Mouse (Mus musculus) lung, embryonic 14.5 days (tissue): Measurements from ENCODE around the gene Gng3. TPM values are rescaled to one million over a fixed set of nuclear protein-coding genes. Genes with fewer than 3 reads are reported as not detected.

Source experiments
- ATAC-seq: fragments of 200-750 bp; cut with Nextera tagmentation; 2 replicates; pipeline ENCODE4 v1.8.0; 2017; ENCODE audit warnings: mild to moderate bottlenecking, moderate TSS enrichment, moderate library complexity; ENCODE audit not compliant: insufficient read depth
- DNase-seq: peaks from one replicate; pipeline ENCODE4 v3.0.0-alpha.2; 2015
- H3K27ac ChIP-seq: fragments of 300-500 bp; sonication (generic); 2 replicates; pipeline ENCODE4 v1.5.1; 2014; ENCODE audit warnings: low read depth, mild to moderate bottlenecking, moderate library complexity
- H3K27me3 ChIP-seq: fragments of 300-500 bp; sonication (generic); 2 replicates; pipeline ENCODE4 v1.6.1; 2014; ENCODE audit warnings: low read length, control low read depth; ENCODE audit not compliant: insufficient read depth
- H3K36me3 ChIP-seq: fragments of 300-500 bp; sonication (generic); 2 replicates; pipeline ENCODE4 v1.6.1; 2014; ENCODE audit warnings: control low read depth; ENCODE audit not compliant: insufficient read depth
- H3K4me1 ChIP-seq: fragments of 300-500 bp; sonication (generic); 2 replicates; pipeline ENCODE4 v1.6.1; 2014; ENCODE audit warnings: antibody characterized with exemption, control low read depth; ENCODE audit not compliant: insufficient read depth
- H3K4me2 ChIP-seq: fragments of 300-500 bp; sonication (generic); 2 replicates; pipeline ENCODE4 v1.6.1; 2014; ENCODE audit warnings: mild to moderate bottlenecking
- H3K4me3 ChIP-seq: fragments of 300-500 bp; sonication (generic); 2 replicates; pipeline ENCODE4 v1.5.1; 2014; ENCODE audit warnings: low read depth, low read length
- H3K9ac ChIP-seq: fragments of 300-500 bp; sonication (generic); 2 replicates; pipeline ENCODE4 v1.6.1; 2014
- H3K9me3 ChIP-seq: fragments of 300-500 bp; sonication (generic); 2 replicates; pipeline ENCODE4 v1.6.1; 2016; ENCODE audit warnings: low read depth, low read length, control low read depth
- CTCF ChIP-seq: IDR thresholded peaks from 2 replicates; pipeline ENCODE4 v1.5.1; 2016; ENCODE audit warnings: antibody characterized with exemption, low read depth
- WGBS: fragments of 180-500 bp; shearing (Covaris S2); extraction: QIAGEN DNeasy Blood & Tissue Kit; methylation state at CpG from one replicate; pipeline ENCODE4 v1.1.7; 2014; 5-methylcytosine and 5-hydroxymethylcytosine counted together
- polyA plus RNA-seq: library from polyadenylated mRNA; unstranded; fragments of >200 nt; fragmentation: Nextera tagmentation; extraction: Ambion mirVana; gene quantifications from 2 replicates; pipeline ENCODE4 v1.2.1, GENCODE M21; 2014

Gng3 gene
- polyA plus RNA-seq, 1 experiment from 2014 or later, result 2.1 TPM

DNA sequence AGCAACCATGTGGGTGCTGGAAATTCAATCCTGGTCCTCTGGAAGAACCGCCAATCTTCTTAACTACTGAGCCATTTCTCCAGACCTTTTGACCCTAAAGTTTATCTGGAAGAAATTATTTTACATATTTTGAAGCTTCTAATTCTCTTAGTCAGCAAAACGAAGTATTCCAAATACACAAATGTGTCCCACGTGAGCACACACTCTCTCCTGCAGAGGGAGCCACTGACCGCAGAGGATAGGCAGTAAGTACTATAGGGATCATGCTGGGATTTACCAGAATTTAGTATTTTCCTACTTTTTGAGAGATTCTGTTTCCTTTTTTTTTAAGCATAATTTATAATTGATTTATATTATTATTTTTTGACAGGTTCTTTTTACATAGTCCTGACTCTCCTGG lies 18.7 kb upstream of the Gng3 start:
- H3K27ac ChIP-seq, result no peak overlapping the region
- no peaks in the 10 kb centered on the region for H3K9me3 ChIP-seq
- H3K4me1 ChIP-seq, result no peaks in the 10 kb centered on the region
- peak; percentile 77 for DNase-seq
- no peak overlapping the region for H3K4me3 ChIP-seq
- WGBS, result 36% methylated on average over 4 of the region's 4 CpGs
- no peak for ATAC-seq
- no peaks in the 10 kb centered on the region for H3K27me3 ChIP-seq
- H3K36me3 ChIP-seq, result no peaks in the 10 kb centered on the region
- no peak overlapping the region for H3K9ac ChIP-seq
- TF ChIP-seq CTCF, result peak; percentile 68
- H3K4me2 ChIP-seq, result no peak overlapping the region

- Histone ChIP-seq H3K9me3 (no peaks in the 10 kb centered on the region), H3K27ac (no peak overlapping the region), H3K27me3 (no peaks in the 10 kb centered on the region), H3K4me3 (no peak overlapping the region), H3K36me3 (no peaks in the 10 kb centered on the region), H3K4me1 (0 out of 2 replicates have a peak, but pooled peaks cover 7% of the 10 kb centered on the region), H3K9ac (no peak overlapping the region), H3K4me2 (no peak overlapping the region)
- no peak for DNase-seq
- ATAC-seq, result no peak
- WGBS, result 80% methylated on average over 3 of the region's 3 CpGs
- TF ChIP-seq CTCF, result no peak
Measured at GRCm38 (mm10) chr19:8853117-8853516, 14.1 kb upstream of the Gng3 start.

DNA sequence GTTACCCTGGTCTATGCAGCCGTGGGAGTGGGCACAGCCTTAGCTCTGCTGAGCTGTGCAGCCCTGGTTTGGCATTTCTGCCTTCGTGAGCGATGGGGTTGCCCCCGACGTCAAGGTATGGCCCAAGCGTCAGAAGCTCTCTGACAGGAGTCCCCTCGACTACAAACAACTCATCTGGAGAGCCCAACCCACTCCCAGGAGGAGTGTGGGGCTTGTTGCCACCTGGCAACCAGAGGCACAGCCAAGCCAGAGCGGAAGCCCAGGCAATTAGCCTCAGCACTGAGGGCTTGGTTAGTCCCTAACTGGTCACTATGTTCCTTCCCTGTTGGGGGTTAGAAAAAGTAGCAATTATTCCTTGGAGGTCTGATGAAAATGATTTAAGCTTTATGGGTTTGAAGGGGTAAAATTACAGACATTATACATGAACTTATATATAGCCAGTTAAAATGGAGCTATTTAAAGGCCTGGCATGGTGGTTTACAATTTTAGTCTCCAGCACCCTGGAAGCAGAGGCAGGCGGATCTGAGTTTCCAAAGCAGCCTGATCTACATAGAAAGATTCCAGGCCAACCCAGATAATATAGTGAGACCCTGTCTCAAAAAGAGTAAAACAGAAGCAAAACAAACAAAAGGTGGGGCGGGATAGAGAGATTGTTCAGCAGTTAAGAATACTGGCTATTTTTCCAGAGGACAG lies 13.4 kb upstream of the Gng3 start:
- 0 out of 2 replicates have a peak, but pooled peaks cover 7% of the 10 kb centered on the region for H3K4me1 ChIP-seq
- peaks cover 5% of the 10 kb centered on the region; the same call in 1 of the 2 replicates for H3K36me3 ChIP-seq
- no peaks in the 10 kb centered on the region for H3K9me3 ChIP-seq
- no peak for TF ChIP-seq CTCF
- no peak overlapping the region for H3K9ac ChIP-seq
- no peaks in the 10 kb centered on the region for H3K27me3 ChIP-seq
- DNase-seq (no peak), ATAC-seq (no peak)
- H3K4me3 ChIP-seq, result no peak overlapping the region
- 47% methylated on average over 10 of the region's 10 CpGs for WGBS
- H3K4me2 ChIP-seq, result no peak overlapping the region
- H3K27ac ChIP-seq, result no peak overlapping the region

DNA sequence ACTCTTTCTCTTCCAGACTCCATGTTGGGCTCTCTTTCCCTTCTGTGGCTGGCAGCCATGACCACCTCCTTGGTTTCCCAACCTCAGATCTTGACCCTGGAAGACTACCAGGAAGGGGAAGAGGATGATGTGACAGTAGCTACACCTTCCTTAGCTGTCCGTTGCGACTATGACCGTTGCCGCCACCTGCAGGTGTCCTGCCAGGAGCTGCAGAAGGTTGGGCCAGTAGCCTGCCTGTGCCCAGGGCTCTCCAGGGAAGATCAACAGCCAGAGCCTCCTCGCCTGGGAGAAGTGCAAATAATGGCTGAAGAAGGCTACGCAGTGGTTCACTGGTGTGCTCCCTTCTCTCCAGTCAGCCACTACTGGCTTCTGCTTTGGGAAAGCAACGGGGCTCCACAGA lies 12.6 kb upstream of the Gng3 start:
- H3K4me3 ChIP-seq, result no peak overlapping the region
- peaks cover 12% of the 10 kb centered on the region; the same call in 1 of the 2 replicates for H3K36me3 ChIP-seq
- no peak overlapping the region for H3K27ac ChIP-seq
- ATAC-seq (no peak), DNase-seq (no peak)
- no peaks in the 10 kb centered on the region for H3K27me3 ChIP-seq
- WGBS, result 37% methylated on average over 7 of the region's 7 CpGs
- 0 out of 2 replicates have a peak, but pooled peaks cover 7% of the 10 kb centered on the region for H3K4me1 ChIP-seq
- H3K9me3 ChIP-seq, result no peaks in the 10 kb centered on the region
- no peak overlapping the region for H3K4me2 ChIP-seq
- H3K9ac ChIP-seq, result no peak overlapping the region
- TF ChIP-seq CTCF, result peak; percentile 23; the same call in 1 of the 2 replicates

- ATAC-seq, result peak; percentile 87
- peak within 1 kb of the TSS; percentile 20; the same call in 1 of the 2 replicates for H3K9ac ChIP-seq
Measured at GRCm38 (mm10) chr19:8850402-8850901, 11.5 kb upstream of the Gng3 start, which contains the start of gene Lrrn4cl. Gene Lrrn4cl (plus strand): TSS chr19:8850768.

DNA sequence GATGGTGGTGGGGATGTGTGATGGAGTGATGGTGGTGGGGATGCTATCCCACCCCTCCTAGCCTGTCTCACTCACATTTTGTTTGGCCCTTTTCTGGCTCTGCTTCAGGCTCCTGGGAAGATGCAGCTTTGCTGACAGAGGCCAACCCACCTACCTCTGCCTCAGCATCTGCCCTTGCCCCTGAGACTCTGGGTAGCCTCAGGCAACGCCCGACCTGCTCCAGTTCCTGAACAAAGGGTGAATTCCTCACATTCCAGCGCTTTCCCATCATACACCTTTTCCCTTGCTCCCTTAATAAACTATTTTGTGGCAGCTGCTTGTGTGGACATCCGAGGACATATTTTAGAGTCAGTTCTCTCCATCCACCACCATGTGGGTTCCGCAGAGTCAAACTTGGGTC lies 9.4 kb upstream of the Gng3 start:
- Histone ChIP-seq H3K4me2 (no peak overlapping the region), H3K27ac (no peak overlapping the region), H3K36me3 (peaks cover 25% of the 10 kb centered on the region; the same call in 1 of the 2 replicates), H3K4me3 (no peak overlapping the region), H3K4me1 (0 out of 2 replicates have a peak, but pooled peaks cover 7% of the 10 kb centered on the region), H3K9me3 (no peaks in the 10 kb centered on the region), H3K9ac (no peak overlapping the region), H3K27me3 (no peaks in the 10 kb centered on the region)
- WGBS, result 67% methylated on average over 5 of the region's 5 CpGs
- TF ChIP-seq CTCF, result no peak
- no peak for ATAC-seq
- no peak for DNase-seq

More at GRCm38 (mm10) chr19:8850402-8850901, 11.5 kb upstream of the Gng3 start, which contains the start of gene Lrrn4cl:
- TF ChIP-seq CTCF, result no peak
- 0 out of 2 replicates have a peak, but pooled peaks cover 7% of the 10 kb centered on the region for H3K4me1 ChIP-seq
- H3K27ac ChIP-seq, result peak within 1 kb of the TSS; percentile 27; the same call in 1 of the 2 replicates
- 16% methylated on average over 7 of the region's 7 CpGs for WGBS
- peak; percentile 74 for DNase-seq
- H3K36me3 ChIP-seq, result peaks cover 24% of the 10 kb centered on the region; the same call in 1 of the 2 replicates
- peak within 1 kb of the TSS; percentile 27; the same call in 1 of the 2 replicates for H3K4me2 ChIP-seq
- no peak within 1 kb of the TSS for H3K4me3 ChIP-seq
- no peaks in the 10 kb centered on the region for H3K9me3 ChIP-seq
- H3K27me3 ChIP-seq, result no peaks in the 10 kb centered on the region
